Mouse (Mus musculus) urinary bladder, adult 2 months (tissue): Measurements from ENCODE around the gene Hsf4. TPM values are rescaled to one million over a fixed set of nuclear protein-coding genes. Genes with fewer than 3 reads are reported as not detected.

ENCODE experiments used
- DNase-seq: peaks from one replicate; pipeline ENCODE4 v3.0.0; 2022; ENCODE audit warnings: low spot score
- polyA plus RNA-seq: library from polyadenylated mRNA; depleted of rRNA; stranded (reverse); fragments of >200 nt; gene quantifications from 2 replicates; pipeline ENCODE4 v1.2.3, GENCODE M21; 2012; rRNA removed

Hsf4 gene
- polyA plus RNA-seq, 1 experiment: 4.8 TPM

DNA sequence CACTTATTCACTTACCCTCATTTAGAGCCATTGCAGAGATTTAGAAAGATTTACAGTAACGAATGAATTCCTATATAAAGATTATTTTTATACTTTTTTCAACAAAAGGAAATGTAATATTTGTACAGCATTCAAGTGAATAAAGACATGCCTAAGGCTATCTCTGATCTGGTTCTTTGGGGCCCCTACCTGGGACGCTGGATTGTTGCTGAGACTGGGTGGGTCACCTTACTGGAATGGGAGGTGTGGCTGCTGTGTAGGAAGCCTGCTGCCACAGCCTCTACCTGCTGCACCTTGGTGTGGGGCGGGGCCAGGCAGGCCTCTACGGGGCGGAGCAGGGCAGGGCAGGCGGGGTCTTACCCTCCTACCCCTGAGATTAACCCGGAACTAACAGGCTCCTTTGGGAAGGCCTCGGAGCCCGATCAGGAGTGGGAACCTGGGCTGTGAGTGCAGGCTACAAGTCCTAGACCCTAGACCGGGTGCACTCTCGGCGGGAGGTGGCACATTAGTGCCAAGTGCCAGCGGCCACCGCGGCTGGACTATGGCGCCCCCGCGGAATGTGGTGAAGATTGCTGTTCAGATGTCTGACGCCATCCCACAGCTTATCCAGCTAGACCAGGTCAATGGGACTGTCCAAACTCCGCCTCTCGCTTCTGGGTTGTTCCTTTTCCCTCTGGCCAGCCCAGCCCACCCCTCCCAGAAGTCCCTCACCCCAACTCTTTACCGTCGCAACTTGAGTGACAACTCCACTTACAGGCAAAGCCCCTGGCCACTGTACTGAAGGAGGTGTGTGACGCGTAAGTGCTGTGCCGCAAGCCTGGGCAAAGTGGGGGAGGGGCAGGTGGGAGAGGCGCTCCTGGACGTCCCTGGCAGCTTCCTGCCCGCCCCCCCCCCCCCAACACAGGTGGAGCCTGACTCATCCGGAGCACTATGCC is 35.9 kb downstream of the Hsf4 start, which contains the start of gene Elmo3:
TSS of gene Elmo3 (plus strand) at position 391 of the 935 bp plus-strand sequence.
- peak; percentile 76 for DNase-seq

DNA sequence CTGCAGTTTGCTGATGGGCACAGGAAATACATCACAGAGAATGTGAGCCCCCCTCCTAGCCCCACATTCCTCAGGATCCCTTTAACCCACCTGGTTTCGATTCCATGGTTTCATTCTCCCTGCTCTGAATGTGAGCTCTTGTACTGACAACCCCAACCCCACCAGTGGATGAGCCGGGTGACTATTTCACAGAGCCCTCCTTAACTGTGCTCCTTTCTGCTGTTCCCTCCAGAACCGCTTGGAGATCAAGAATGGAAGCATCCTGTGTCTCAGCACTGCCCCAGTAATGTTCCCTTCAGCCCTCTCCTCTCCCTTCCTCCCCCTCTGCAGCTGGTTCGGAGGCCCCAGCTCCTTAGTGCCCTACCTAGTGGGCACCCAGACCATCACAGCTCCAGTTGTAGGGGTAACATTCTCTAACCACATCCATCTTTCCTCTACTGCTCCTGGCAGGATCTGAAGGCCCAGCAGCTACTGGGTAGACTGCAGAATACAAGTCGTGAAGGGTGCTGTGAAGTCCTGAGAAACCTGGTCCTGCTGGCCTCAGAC is 36.6 kb downstream of the Hsf4 start:
- no peak for DNase-seq

- DNase-seq: no peak
These were observed 38.1 kb downstream of the Hsf4 start for GRCm38 (mm10) chr8:105307670-105308069.

DNA sequence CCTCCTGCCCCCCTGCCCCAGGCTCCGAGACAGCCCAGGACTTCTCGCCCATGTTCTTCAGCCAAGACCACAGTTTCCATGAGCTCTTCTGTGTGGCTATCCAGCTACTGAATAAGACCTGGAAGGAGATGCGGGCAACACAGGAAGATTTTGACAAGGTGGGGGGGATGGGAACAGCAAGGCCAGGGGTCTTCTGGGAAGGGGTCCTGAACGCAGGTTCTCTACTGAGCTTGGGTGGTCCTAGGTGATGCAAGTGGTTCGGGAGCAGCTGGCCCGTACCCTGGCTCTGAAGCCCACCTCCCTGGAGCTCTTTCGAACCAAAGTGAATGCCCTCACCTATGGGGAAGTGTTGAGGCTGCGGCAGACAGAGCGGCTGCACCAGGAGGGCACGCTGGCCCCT is 38.8 kb downstream of the Hsf4 start:
- no peak for DNase-seq

DNA sequence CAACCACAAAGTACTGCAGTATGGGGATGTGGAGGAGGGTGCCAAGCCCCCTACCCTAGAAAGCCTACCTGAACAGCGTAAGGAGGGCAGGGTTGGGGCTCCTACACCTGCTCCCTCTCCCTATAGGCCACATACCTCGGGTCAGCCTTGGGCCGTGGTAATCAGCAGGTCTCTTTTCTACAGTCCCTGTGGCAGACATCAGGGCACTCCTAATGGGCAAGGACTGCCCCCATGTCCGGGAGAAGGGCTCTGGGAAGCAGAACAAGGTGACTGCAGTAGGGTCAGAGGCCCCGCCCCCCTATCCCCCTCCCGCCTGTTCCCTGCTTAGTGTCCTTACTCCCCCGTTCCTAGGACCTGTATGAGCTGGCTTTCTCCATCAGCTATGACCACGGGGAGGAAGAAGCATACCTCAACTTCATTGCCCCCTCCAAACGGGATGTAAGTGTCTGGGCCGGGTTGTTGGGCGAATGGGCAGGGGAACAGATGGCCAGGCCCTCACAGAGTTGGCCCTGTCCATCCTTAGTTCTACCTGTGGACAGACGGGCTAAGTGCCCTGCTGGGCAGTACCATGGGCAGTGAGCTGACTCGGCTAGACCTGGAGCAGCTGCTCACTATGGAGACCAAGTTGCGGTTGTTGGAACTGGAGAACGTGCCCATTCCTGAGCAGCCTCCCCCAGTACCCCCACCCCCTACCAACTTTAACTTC is 39.7 kb downstream of the Hsf4 start:
- no peak for DNase-seq

DNA sequence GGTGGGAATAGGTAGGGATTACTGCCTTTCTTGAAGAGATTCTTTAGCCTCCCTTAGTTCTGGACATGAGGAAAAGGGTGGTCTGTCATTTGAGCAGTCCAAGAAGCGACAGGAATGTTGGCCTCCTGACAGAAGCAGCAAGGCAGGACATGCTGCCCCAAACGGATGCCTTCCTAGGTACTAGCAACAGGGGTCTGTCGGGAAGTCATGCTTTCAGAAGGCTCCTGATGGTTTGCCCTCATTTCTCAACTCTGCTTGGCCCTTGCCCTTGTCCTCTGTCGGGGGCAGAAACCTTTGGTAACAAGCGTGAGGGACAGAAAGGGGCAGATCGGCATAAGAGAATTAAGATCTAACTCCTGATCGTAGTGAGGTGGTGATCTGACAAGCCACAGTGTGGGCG is 40.5 kb downstream of the Hsf4 start:
- DNase-seq: no peak

DNA sequence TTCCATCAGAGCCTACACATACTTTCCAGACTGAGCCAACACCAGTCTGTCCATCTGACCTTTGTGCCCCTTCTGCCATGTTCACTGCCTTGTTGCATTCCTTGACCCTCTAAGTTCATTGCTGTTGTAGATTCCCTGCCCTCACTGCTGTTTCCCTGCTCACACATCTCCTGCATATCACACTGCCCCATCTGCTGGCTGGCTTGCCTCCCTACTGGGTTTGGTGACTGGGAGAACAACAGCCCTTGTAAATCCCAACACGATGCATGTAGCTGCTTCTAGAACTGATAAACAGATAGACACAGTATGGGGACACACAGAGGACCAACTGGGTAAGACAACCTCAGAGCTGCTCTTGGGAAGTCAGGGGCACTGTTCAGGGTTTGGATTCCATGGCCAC is 42.1 kb downstream of the Hsf4 start:
- DNase-seq: no peak

DNA sequence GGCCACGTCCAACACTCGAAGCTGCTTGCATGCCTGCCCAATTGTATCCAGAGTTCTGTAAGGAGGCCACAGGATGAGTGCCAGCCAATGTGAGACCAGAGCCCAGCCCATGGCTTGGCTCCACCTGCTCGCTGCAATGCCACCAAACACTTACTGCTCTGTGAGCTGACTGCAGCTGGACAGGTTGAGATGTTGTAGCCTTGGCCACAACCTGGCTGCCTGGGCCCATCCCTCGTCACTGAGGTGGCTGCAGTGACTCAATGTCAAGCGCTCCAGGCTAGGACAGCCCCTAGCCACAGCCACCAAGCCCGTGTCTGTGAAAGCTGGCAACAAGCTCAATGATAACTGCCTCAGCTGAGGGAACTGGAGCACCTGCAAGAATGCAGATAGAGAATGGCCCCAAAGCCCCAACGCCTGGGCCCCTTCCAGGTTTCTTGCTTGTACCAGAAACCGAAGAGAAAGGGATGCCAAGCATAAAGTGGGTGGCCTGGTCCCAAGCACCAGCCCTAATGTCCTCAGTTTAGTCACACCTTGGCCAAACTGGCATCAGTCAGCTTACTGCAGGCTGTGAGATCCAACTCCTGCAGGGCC is 43.4 kb downstream of the Hsf4 start:
- DNase-seq: no peak

DNA sequence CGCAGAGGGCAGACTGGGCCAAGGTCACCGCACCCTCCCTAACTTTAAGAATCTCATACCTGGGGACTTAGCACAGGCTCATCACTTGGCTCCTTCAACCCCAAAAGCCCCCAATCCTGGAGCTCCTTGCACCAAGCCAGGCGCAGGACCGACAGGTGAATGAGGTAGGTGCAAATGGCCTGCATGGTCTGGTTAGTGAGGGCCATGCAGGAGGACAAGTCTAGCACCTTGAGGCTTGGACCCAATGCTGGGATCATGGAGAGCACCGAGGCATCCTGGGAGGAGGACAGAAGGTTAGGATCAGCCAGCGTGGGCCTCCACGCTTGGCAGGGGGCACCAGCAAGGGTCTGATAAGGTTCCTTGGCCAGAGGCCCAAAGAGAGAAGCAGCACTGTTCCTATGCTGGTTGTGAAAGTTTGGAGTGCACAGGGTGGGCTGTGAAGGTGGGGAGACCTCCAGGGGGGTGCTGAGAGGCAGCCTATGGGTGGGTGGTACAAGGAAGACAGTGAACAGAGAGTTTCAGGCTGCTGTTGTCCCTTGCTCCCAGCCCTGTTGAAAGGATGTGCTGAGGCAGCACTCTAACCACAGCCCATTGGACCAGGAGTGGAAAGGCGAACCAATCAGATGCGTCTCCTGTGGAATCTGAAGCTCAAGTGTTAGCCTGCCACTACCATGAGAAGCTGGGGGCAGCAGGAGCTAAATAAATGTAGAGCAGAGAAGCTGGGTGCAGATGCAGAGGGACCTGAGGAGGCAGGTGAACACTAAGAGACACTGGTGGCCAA is 44.2 kb downstream of the Hsf4 start:
- no peak for DNase-seq

- no peak for DNase-seq
These were observed 45.6 kb downstream of the Hsf4 start for GRCm38 (mm10) chr8:105315073-105315769.

DNA sequence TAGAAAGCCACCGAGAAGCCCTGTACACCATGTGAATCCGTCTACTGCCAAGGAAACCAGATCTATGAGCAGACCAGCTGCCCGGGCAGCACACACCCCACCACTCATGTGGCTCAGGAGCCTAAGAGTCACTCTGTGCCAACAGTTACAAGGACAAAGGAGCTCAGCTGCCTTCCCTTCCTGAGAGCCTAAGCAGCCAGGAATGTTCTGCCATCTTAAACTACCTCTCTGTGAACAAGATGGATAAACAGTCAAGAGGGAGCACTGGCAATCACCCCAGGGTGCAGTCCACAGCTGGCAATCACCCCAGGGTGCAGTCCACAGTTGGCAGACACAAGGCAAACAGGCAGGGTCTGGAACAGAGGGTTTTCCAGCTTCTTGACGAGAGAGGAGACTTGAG is 48.3 kb downstream of the Hsf4 start:
- DNase-seq: no peak

- no peak for DNase-seq
These were observed 49.1 kb downstream of the Hsf4 start for GRCm38 (mm10) chr8:105318662-105319190.

DNA sequence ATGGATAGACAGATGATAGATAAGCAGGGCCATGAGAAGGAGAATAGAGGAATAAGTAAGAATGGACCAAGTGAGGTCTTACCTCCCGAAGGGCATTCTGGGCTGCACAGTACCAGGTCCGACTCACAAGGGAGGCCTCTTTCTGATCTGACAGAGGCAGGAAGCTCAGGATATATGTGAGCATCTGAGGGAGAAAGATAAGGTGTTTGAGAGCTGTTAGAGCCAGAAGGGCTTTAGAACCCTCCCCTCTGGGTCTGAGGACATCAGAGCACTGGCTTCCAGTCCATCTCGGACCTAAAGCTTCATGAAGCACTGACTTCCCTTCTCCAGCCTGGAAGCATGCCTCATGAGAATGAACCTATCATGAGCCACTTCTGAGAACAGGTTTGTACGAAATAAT is 53.6 kb downstream of the Hsf4 start:
- DNase-seq: no peak

Other genes with a start within 250 kb of the Hsf4 start
- 0.04 TPM in 1 of 2 replicates, not detected in the other for gene Ces3a, start 221.2 kb upstream of the Hsf4 start, polyA plus RNA-seq
- gene Ces3b, start 186.0 kb upstream of the Hsf4 start, polyA plus RNA-seq: not detected in 2 replicates
- gene Ces4a, start 138.0 kb upstream of the Hsf4 start, polyA plus RNA-seq: not detected in 2 replicates
- 28.0 and 30.1 TPM in 2 replicates for gene Cbfb, start 99.1 kb upstream of the Hsf4 start, polyA plus RNA-seq
- 25.3 and 28.5 TPM in 2 replicates for gene D230025D16Rik, start 44.7 kb upstream of the Hsf4 start, polyA plus RNA-seq
- gene B3gnt9, start 14.6 kb upstream of the Hsf4 start, polyA plus RNA-seq: 34.1 and 34.5 TPM in 2 replicates
- 15.1 and 15.8 TPM in 2 replicates for gene Tradd, start 5.2 kb upstream of the Hsf4 start, polyA plus RNA-seq
- gene Fbxl8, start 5.2 kb upstream of the Hsf4 start, polyA plus RNA-seq: 9.1 and 9.5 TPM in 2 replicates
- gene Nol3, start 6.3 kb downstream of the Hsf4 start, polyA plus RNA-seq: 2.8 and 4.0 TPM in 2 replicates
- 2.7 and 2.9 TPM in 2 replicates for gene 4931428F04Rik, start 20.1 kb downstream of the Hsf4 start, polyA plus RNA-seq
- 4.3 and 4.5 TPM in 2 replicates for gene Exoc3l, start 26.3 kb downstream of the Hsf4 start, polyA plus RNA-seq
- gene E2f4, start 27.9 kb downstream of the Hsf4 start, polyA plus RNA-seq: 59.3 and 75.5 TPM in 2 replicates
- 25.2 and 29.0 TPM in 2 replicates for gene Elmo3, start 35.8 kb downstream of the Hsf4 start, polyA plus RNA-seq
- gene Lrrc29, start 56.5 kb downstream of the Hsf4 start, polyA plus RNA-seq: 3.9 and 6.1 TPM in 2 replicates
- 72.7 and 103 TPM in 2 replicates for gene Tmem208, start 56.6 kb downstream of the Hsf4 start, polyA plus RNA-seq
- 17.0 and 18.4 TPM in 2 replicates for gene Fhod1, start 78.2 kb downstream of the Hsf4 start, polyA plus RNA-seq
- gene Slc9a5, start 79.0 kb downstream of the Hsf4 start, polyA plus RNA-seq: 2.6 and 3.4 TPM in 2 replicates
- gene Plekhg4, start 103.5 kb downstream of the Hsf4 start, polyA plus RNA-seq: 0.25 and 0.50 TPM in 2 replicates
- 0.06 and 0.10 TPM in 2 replicates for gene Kctd19, start 143.7 kb downstream of the Hsf4 start, polyA plus RNA-seq
- 0.48 and 0.53 TPM in 2 replicates for gene Lrrc36, start 143.8 kb downstream of the Hsf4 start, polyA plus RNA-seq
- 84.1 and 93.7 TPM in 2 replicates for gene Tppp3, start 201.7 kb downstream of the Hsf4 start, polyA plus RNA-seq
- 56.7 and 64.7 TPM in 2 replicates for gene Zdhhc1, start 227.1 kb downstream of the Hsf4 start, polyA plus RNA-seq
- gene Hsd11b2, start 249.0 kb downstream of the Hsf4 start, polyA plus RNA-seq: 0.49 and 0.52 TPM in 2 replicates